Mouse (Mus musculus) cerebellum, adult 2 months (tissue): ENCODE measurements around the gene Ugt1a5. TPM values are rescaled to one million over a fixed set of nuclear protein-coding genes. Genes with fewer than 3 reads are reported as not detected.
A peak's percentile ranks its signal among the peaks of the same experiment; 100 is the strongest.

Experiments
- DNase-seq, 2 experiments: peaks; one replicate each; pipeline ENCODE4 v3.0.0; 2021
- H3K27ac ChIP-seq: fragments of 200-500 bp; 2 replicates; pipeline ENCODE4 v1.5.1; 2012; ENCODE audit warnings: low read length, control low read depth, inconsistent platforms; ENCODE audit not compliant: insufficient read depth
- H3K27me3 ChIP-seq: fragments of 200-500 bp; 2 replicates; pipeline ENCODE4 v1.6.1; 2012; ENCODE audit warnings: inconsistent platforms, mild to moderate bottlenecking, low read length, moderate library complexity; ENCODE audit not compliant: control insufficient read depth, insufficient read depth
- H3K4me1 ChIP-seq: fragments of 200-500 bp; 2 replicates; pipeline ENCODE4 v1.6.1; 2011; ENCODE audit warnings: low read length; ENCODE audit not compliant: control insufficient read depth, insufficient read depth
- H3K4me3 ChIP-seq: fragments of 200-500 bp; replicated peaks from 2 replicates; pipeline ENCODE3; 2011; ENCODE audit warnings: mild to moderate bottlenecking, low read depth, low read length, control low read depth; ENCODE audit not compliant: insufficient read depth
- CTCF ChIP-seq: fragments of 200-500 bp; IDR thresholded peaks from 2 replicates; pipeline ENCODE4 v1.5.1; 2011; ENCODE audit warnings: low read depth, mild to moderate bottlenecking, control low read depth, low read length, moderate library complexity, borderline replicate concordance; ENCODE audit not compliant: insufficient read depth
- POLR2A ChIP-seq: fragments of 200-500 bp; IDR thresholded peaks from 2 replicates; pipeline ENCODE4 v1.6.1; 2011; ENCODE audit warnings: low read length, control low read depth, borderline replicate concordance; ENCODE audit not compliant: insufficient read depth
- WGBS: fragments of 180-500 bp; shearing (Covaris S2); methylation state at CpG from one replicate; pipeline ENCODE4 v1.1.7; 2018; 5-methylcytosine and 5-hydroxymethylcytosine counted together
- polyA plus RNA-seq: library from polyadenylated mRNA; depleted of rRNA; stranded (reverse); fragments of >200 nt; gene quantifications from 2 replicates; pipeline ENCODE4 v1.2.3, GENCODE M21; 2012

Gene Ugt1a5
- polyA plus RNA-seq, 1 experiment = not detected

DNA sequence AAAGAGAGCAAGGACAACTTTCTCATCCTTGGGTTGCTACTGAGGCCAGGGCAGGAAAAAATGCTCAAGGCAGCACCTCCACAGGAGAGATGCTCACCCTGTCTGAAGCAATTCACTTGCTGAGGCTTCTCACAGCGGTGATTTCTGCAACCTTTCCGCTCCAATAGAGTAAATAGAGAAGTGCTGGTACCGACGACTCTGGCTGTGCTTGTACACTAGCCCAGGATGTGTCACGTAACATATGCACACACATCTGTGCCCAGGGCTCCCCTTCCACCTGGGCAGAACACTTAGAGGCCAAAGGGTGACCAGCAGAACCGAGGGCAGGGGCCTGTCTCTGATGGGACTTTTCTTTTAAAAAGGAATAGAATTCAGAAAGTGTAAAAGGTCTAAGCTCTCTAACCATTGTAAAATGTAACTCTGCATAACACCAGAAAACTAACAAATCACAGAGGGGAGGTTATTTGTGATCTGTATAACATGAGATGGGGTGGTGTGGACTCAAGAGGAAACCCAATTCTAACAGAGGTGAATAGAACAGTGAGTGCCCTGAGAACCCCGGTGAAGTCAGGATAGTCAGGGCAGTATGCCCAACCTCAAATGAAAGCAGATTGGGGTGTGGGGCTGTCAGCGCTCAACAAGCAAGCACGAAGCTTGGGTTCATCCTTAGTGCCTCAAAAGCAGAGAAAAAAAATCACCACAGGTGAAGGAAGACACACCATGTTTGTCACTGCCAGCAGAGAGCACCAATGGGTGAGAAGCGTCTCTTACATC is 95.0 kb downstream of the Ugt1a5 start:
- H3K27ac ChIP-seq = no peak overlapping the region
- TF ChIP-seq POLR2A = no peak
- no peak for TF ChIP-seq CTCF
- WGBS = 63% methylated on average over 10 of the region's 10 CpGs

DNA sequence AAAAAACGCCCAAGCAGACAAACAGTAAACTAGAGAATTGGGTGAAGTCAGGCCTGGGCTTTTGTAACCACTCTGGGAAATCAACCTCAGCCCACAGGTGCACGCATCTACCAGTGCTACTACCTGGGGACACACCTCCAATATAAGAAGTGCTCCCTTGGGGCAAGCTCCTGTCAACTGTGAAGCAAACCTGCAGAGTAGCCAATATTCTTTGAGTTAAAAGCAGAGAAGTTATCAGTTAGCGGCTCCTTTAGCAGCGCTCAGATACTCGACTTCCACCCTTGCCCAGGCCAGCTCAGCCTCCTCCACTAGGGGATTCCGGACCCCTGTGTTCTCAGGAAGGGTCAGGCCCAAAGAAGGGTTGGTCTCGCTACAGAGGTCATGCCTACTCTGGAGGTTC is 95.9 kb downstream of the Ugt1a5 start:
- 88% methylated on average over 7 of the region's 7 CpGs for WGBS
- Histone ChIP-seq H3K4me3 (no peak overlapping the region), H3K27ac (no peak overlapping the region), H3K4me1 (peaks cover 12% of the 10 kb centered on the region), H3K27me3 (no peaks in the 10 kb centered on the region)
- TF ChIP-seq CTCF (no peak), POLR2A (no peak)
- DNase-seq = no peak

More for the DNA sequence above, 95.0 kb downstream of the Ugt1a5 start:
- peaks cover 19% of the 10 kb centered on the region for H3K4me1 ChIP-seq
- no peak overlapping the region for H3K4me3 ChIP-seq
- no peaks in the 10 kb centered on the region for H3K27me3 ChIP-seq
- no peak for DNase-seq

DNA sequence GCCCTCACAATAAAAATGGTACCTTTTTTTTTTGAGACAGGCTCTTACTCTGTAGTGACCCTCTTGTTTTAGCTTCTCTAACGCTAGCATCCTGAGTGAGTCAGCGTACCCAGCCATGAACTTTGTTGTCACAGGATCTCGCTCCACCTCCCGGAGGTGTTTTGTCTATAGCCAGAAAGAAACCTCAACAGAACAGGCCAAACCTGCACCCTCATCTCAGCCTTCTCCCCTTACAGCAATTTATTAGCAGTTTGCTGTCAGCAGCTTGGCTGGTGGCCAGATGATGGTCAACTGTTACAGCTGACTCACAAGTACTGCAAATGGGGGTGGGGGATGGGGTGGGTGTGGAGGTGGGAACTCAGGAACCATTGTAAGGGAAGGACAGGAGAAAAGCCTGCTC is 96.4 kb downstream of the Ugt1a5 start:
- TF ChIP-seq CTCF = no peak
- TF ChIP-seq POLR2A = no peak
- Histone ChIP-seq H3K4me3 (no peak overlapping the region), H3K27ac (no peak overlapping the region), H3K4me1 (peaks cover 12% of the 10 kb centered on the region), H3K27me3 (no peaks in the 10 kb centered on the region)
- WGBS = 86% methylated on average over 4 of the region's 4 CpGs
- DNase-seq = no peak

GRCm38 (mm10) chr1:88262961-88263360 is 97.1 kb downstream of the Ugt1a5 start:
- Histone ChIP-seq H3K4me1 (peaks cover 12% of the 10 kb centered on the region), H3K27me3 (no peaks in the 10 kb centered on the region), H3K4me3 (no peak overlapping the region), H3K27ac (no peak overlapping the region)
- no peak for DNase-seq
- 78% methylated on average over 6 of the region's 6 CpGs for WGBS
- TF ChIP-seq CTCF (no peak), POLR2A (no peak)

- H3K4me3 ChIP-seq = no peak overlapping the region
- no peak for TF ChIP-seq POLR2A
- no peak for TF ChIP-seq CTCF
- DNase-seq = no peak
- no peaks in the 10 kb centered on the region for H3K27me3 ChIP-seq
- peaks cover 8% of the 10 kb centered on the region for H3K4me1 ChIP-seq
- 92% methylated on average over 5 of the region's 5 CpGs for WGBS
- H3K27ac ChIP-seq = no peak overlapping the region
Observed at GRCm38 (mm10) chr1:88263778-88264177, 98.0 kb downstream of the Ugt1a5 start.

GRCm38 (mm10) chr1:88264237-88264868 is 98.5 kb downstream of the Ugt1a5 start:
- H3K4me1 ChIP-seq = peaks cover 3% of the 10 kb centered on the region
- DNase-seq = no peak
- H3K27ac ChIP-seq = no peak overlapping the region
- TF ChIP-seq POLR2A (no peak), CTCF (no peak)
- H3K27me3 ChIP-seq = no peaks in the 10 kb centered on the region
- no peak overlapping the region for H3K4me3 ChIP-seq
- 90% methylated on average over 7 of the region's 7 CpGs for WGBS

GRCm38 (mm10) chr1:88264869-88265240 is 99.0 kb downstream of the Ugt1a5 start:
- DNase-seq = no peak
- no peak overlapping the region for H3K4me3 ChIP-seq
- TF ChIP-seq CTCF = no peak
- TF ChIP-seq POLR2A = no peak
- no peaks in the 10 kb centered on the region; the same call in 1 of the 2 replicates for H3K4me1 ChIP-seq
- H3K27ac ChIP-seq = no peak overlapping the region
- H3K27me3 ChIP-seq = no peaks in the 10 kb centered on the region
- 70% methylated on average over 4 of the region's 4 CpGs for WGBS

DNA sequence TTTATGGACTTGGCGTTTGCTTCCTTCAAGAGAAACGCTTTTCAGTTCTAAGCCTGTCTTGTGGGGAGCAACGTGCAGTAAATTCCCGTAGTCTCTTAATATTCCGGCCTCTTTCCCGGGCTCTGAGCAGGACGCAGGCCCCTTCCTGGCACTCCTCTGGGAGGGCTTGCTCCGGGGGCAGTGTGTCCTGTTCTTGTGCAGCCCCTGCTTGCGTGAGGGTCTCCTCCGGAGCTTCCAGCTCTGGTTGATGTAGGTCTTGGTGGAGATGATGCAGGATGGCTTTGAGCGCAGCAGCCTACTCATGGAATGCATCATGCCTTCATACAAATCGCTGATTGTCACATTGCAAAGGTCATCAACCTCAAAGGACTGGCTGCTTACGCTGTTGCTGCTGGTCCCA is 100.3 kb downstream of the Ugt1a5 start:
- Histone ChIP-seq H3K4me3 (no peak overlapping the region), H3K27ac (no peak overlapping the region), H3K27me3 (no peaks in the 10 kb centered on the region), H3K4me1 (no peaks in the 10 kb centered on the region)
- TF ChIP-seq CTCF (no peak), POLR2A (no peak)
- 89% methylated on average over 13 of the region's 13 CpGs for WGBS
- DNase-seq = peak in 1 of 2 experiments; percentile 15
